In the genomic region with DNA sequence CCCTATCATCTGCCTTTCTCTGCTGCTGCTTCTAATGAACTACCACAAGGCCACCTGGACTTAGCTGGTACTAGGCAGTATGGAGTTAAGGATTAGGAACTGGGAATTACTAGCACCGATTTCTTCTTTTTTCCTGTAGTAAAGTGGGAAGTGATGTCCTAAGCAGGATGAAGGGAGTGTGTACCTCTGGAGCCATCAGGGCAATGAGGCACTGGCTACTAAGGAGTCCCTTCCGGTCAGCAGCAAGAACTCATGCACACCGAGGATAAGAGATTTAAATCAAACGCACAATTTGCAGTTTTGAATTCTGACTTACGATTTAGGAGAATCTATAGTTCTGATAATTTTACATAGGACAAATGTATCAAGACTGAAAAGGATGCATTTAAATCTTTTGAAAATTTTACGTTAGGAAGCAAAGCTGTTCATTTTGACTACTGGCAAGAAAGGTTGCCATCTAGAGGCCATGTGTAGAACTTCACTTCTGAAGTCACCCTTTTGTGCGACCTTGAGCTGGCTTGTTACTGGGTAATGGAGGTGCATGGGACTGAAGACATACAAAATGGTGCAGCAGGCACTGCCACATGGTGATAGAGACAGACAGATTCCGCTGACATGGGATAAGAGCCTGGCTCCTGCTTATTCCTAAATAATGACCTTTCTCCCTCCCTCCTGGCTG, we compare ENCODE assay signal across 8 mouse cellular contexts.
DNase-seq lines count a peak whose midpoint lies in the region; ATAC-seq lines count a peak whose summit lies in the region.

No protein-coding gene starts in this region.

- H3K4me3 ChIP-seq in neural tube, embryonic 11.5 days (ENCODE audit: low read depth, low read length) = no peak overlapping the region

- no peaks in the 10 kb centered on the region for H3K27me3 ChIP-seq in neural tube, embryonic 11.5 days (ENCODE audit: control insufficient read depth, insufficient read depth, low read length)

- H3K9me3 ChIP-seq in neural tube, embryonic 11.5 days (ENCODE audit: control insufficient read depth, low read length) = no peaks in the 10 kb centered on the region

- no peak overlapping the region for H3K4me2 ChIP-seq in neural tube, embryonic 11.5 days (ENCODE audit: low read depth)

- no peak overlapping the region for H3K27ac ChIP-seq in neural tube, embryonic 11.5 days (ENCODE audit: low read depth, low read length)

- 63% methylated on average over 8 of the region's 8 CpGs for WGBS in neural tube, embryonic 11.5 days

- DNase-seq in right cerebral cortex, adult 18-20 months = peak; percentile 48
- no peak for DNase-seq in right cerebral cortex, postnatal 36 days (ENCODE audit: low spot score in 2 of 2)
- peak; percentile 16 to 59 for DNase-seq in adrenal gland, postnatal 36 days
- DNase-seq in forelimb bud, embryonic 11.5 days (ENCODE audit: low read depth, low spot score) = peak; percentile 62
- peak; percentile 18 for DNase-seq in layer of hippocampus, adult 9-11 months
- peak; percentile 41 for DNase-seq in neural tube, embryonic 11.5 days (ENCODE audit: low spot score)
- DNase-seq in gastrocnemius, postnatal 25 days = no peak
- no peak for DNase-seq in thymus, postnatal 4 days

- no peaks in the 10 kb centered on the region for H3K36me3 ChIP-seq in neural tube, embryonic 11.5 days (ENCODE audit: control insufficient read depth, insufficient read depth, low read length)

- H3K4me1 ChIP-seq in neural tube, embryonic 11.5 days (ENCODE audit: control insufficient read depth, insufficient read depth, low read length) = no peaks in the 10 kb centered on the region

- H3K9ac ChIP-seq in neural tube, embryonic 11.5 days (ENCODE audit: low read length) = no peak overlapping the region

- ATAC-seq in neural tube, embryonic 11.5 days (ENCODE audit: insufficient read depth, low FRiP score, low TSS enrichment) = peak; percentile 79

Comparison
In these comparisons a context has a peak if more than half of its experiments do, and no peak if none do; other contexts are left out.
1. DNase-seq: peak in right cerebral cortex, adult 18-20 months (single experiment), adrenal gland, postnatal 36 days (2 of 2), forelimb bud, embryonic 11.5 days (single experiment), layer of hippocampus, adult 9-11 months (single experiment) and neural tube, embryonic 11.5 days (single experiment); none in right cerebral cortex, postnatal 36 days (0 of 2), gastrocnemius, postnatal 25 days (single experiment) and thymus, postnatal 4 days (single experiment).